8 mouse cellular contexts compared by ENCODE assay signal in the genomic region with DNA sequence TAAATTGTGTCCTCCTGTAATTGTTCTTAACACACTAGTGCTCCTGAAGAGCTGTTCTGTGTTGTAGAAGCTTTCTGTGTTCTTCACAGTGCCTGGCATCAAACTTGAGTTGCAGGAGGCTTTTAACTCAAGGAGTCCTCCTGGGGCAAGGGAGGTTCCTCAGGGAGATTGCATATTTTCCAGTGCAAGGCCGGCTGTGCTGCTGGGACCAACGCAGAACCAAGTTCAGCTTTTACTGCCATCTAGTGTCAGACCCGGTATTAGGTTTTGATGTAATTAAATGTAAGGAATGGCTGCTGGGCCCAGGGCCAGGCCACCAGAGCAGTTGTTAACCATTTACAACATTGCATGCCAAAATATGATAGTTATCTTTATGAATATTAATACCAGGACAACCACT.
DNase-seq lines count a peak whose midpoint lies in the region; ATAC-seq and TF ChIP-seq lines count a peak whose summit lies in the region.

No protein-coding gene starts in this region.

- in situ Hi-C loops in CH12.LX (cut with MboI; ENCODE audit: low pct_ligation_motif_present, low pct_unique_long_range_greater_than_20kb, low sequenced_read_pairs): loop anchor here (5.0 kb wide), 1 partner anchor 222 kb away; no protein-coding TSS in a partner anchor

- 0 out of 2 replicates have a peak, but pooled peaks have one; percentile 51 for ATAC-seq in forebrain, embryonic 15.5 days (replicated peaks)
- no peak for ATAC-seq in limb, embryonic 11.5 days (ENCODE audit: insufficient number of reproducible peaks, low FRiP score, low TSS enrichment, low read depth)
- no peak for ATAC-seq in neural tube, embryonic 11.5 days (ENCODE audit: insufficient read depth, low FRiP score, low TSS enrichment)

- H3K27me3 ChIP-seq in CH12.LX (replicated peaks): no peaks in the 10 kb centered on the region
- H3K27me3 ChIP-seq in forebrain, embryonic 15.5 days: no peaks in the 10 kb centered on the region
- no peaks in the 10 kb centered on the region for H3K27me3 ChIP-seq in kidney, adult 2 months (replicated peaks; ENCODE audit: control insufficient read depth, insufficient read depth, low read length)
- no peaks in the 10 kb centered on the region for H3K27me3 ChIP-seq in limb, embryonic 11.5 days (ENCODE audit: control insufficient read depth, insufficient read depth, low read length)
- H3K27me3 ChIP-seq in neural tube, embryonic 11.5 days (ENCODE audit: control insufficient read depth, insufficient read depth, low read length): no peaks in the 10 kb centered on the region

- 0 out of 2 replicates have a peak, but pooled peaks have one; percentile 8 for TF ChIP-seq EP300 in CH12.LX (IDR thresholded peaks at IDR 0.05; ENCODE audit: low read length)

- no peak for TF ChIP-seq POLR2A in CH12.LX (IDR thresholded peaks at IDR 0.05; ENCODE audit: low read depth, low read length)
- TF ChIP-seq POLR2A in kidney, adult 2 months (IDR thresholded peaks at IDR 0.05; ENCODE audit: low read depth, low read length): no peak

- no peak overlapping the region for H3K9ac ChIP-seq in CH12.LX (ENCODE audit: insufficient read depth, low read depth)
- no peak overlapping the region for H3K9ac ChIP-seq in forebrain, embryonic 15.5 days (replicated peaks)
- H3K9ac ChIP-seq in limb, embryonic 11.5 days (ENCODE audit: low read length): no peak overlapping the region
- no peak overlapping the region for H3K9ac ChIP-seq in neural tube, embryonic 11.5 days (ENCODE audit: low read length)

- no peaks in the 10 kb centered on the region for H3K79me2 ChIP-seq in CH12.LX (replicated peaks; ENCODE audit: control insufficient read depth, extremely low read depth, insufficient read depth, poor library complexity, severe bottlenecking)

- no peak overlapping the region for H3K4me2 ChIP-seq in CH12.LX (ENCODE audit: insufficient read depth, low read depth, poor library complexity, severe bottlenecking)
- no peak overlapping the region for H3K4me2 ChIP-seq in forebrain, embryonic 15.5 days (replicated peaks)
- no peak overlapping the region for H3K4me2 ChIP-seq in limb, embryonic 11.5 days (ENCODE audit: low read depth, severe bottlenecking)
- no peak overlapping the region for H3K4me2 ChIP-seq in neural tube, embryonic 11.5 days (ENCODE audit: low read depth)

- DNase-seq in 3134 (ENCODE audit: extremely low read depth, insufficient read length, low spot score) (peak; percentile 51), CH12.LX (ENCODE audit: extremely low read depth) (peak; percentile 70)
- DNase-seq in c-Kit-positive CD71-positive TER-119-positive erythroid progenitor cells, embryonic 14.5 days (ENCODE audit: low spot score): peak; percentile 32
- peak; percentile 83 for DNase-seq in kidney, adult 2 months
- peak; percentile 65 for DNase-seq in limb, embryonic 11.5 days (ENCODE audit: low spot score)
- peak; percentile 55 for DNase-seq in neural tube, embryonic 11.5 days (ENCODE audit: low spot score)
- peak; percentile 44 for DNase-seq in thymus, postnatal 14 days

- no peaks in the 10 kb centered on the region for H3K36me3 ChIP-seq in CH12.LX (replicated peaks in 1 of 2; ENCODE audit: control insufficient read depth in 1 of 2, insufficient read depth in 1 of 2, low read length in 1 of 2)
- H3K36me3 ChIP-seq in forebrain, embryonic 15.5 days: no peaks in the 10 kb centered on the region
- no peaks in the 10 kb centered on the region for H3K36me3 ChIP-seq in kidney, adult 2 months (ENCODE audit: control insufficient read depth, insufficient read depth, low read length)
- H3K36me3 ChIP-seq in limb, embryonic 11.5 days (ENCODE audit: control insufficient read depth, insufficient read depth, low read length): no peaks in the 10 kb centered on the region
- no peaks in the 10 kb centered on the region for H3K36me3 ChIP-seq in neural tube, embryonic 11.5 days (ENCODE audit: control insufficient read depth, insufficient read depth, low read length)

- H3K4me3 ChIP-seq in CH12.LX (replicated peaks in 1 of 3; ENCODE audit: low read depth in 2 of 3, low read length in 2 of 3, poor library complexity in 1 of 3): no peak overlapping the region
- H3K4me3 ChIP-seq in forebrain, embryonic 15.5 days: no peak overlapping the region
- H3K4me3 ChIP-seq in kidney, adult 2 months (ENCODE audit: insufficient read depth, low read depth, low read length): no peak overlapping the region
- H3K4me3 ChIP-seq in limb, embryonic 11.5 days (ENCODE audit: low read depth, low read length): no peak overlapping the region
- no peak overlapping the region for H3K4me3 ChIP-seq in neural tube, embryonic 11.5 days (ENCODE audit: low read depth, low read length)

- peak; percentile 86 for TF ChIP-seq RAD21 in CH12.LX (IDR thresholded peaks at IDR 0.05; ENCODE audit: low read depth, low read length)

- no peak overlapping the region for H3K27ac ChIP-seq in CH12.LX (ENCODE audit: insufficient read depth, low read depth)
- H3K27ac ChIP-seq in forebrain, embryonic 15.5 days (replicated peaks): no peak overlapping the region
- no peak overlapping the region for H3K27ac ChIP-seq in kidney, adult 2 months (ENCODE audit: insufficient read depth, low read depth, low read length)
- no peak overlapping the region for H3K27ac ChIP-seq in limb, embryonic 11.5 days (replicated peaks; ENCODE audit: low read depth, low read length)
- H3K27ac ChIP-seq in neural tube, embryonic 11.5 days (ENCODE audit: low read depth, low read length): no peak overlapping the region

- dilution Hi-C loops in CH12.LX (cut with MboI; ENCODE audit: extremely low pct_ligation_motif_present, extremely low pct_unique_long_range_greater_than_20kb, low sequenced_read_pairs): no loop called here

- 2% methylated on average over 3 of the region's 3 CpGs for WGBS in forebrain, embryonic 15.5 days
- WGBS in kidney, adult 2 months: 0% methylated on average over 3 of the region's 3 CpGs
- under 1% methylated on average over 3 of the region's 3 CpGs for WGBS in limb, embryonic 11.5 days
- 0% methylated on average over 3 of the region's 3 CpGs for WGBS in neural tube, embryonic 11.5 days

- H3K4me1 ChIP-seq in CH12.LX (ENCODE audit: control insufficient read depth in 1 of 2, insufficient read depth in 2 of 2): peaks cover under 1 to 20% of the 10 kb centered on the region in 2 experiments; a peak in 2 of 4 replicates
- no peaks in the 10 kb centered on the region for H3K4me1 ChIP-seq in forebrain, embryonic 15.5 days
- H3K4me1 ChIP-seq in kidney, adult 2 months (ENCODE audit: control insufficient read depth, insufficient read depth, low read length): peaks cover 21% of the 10 kb centered on the region
- H3K4me1 ChIP-seq in limb, embryonic 11.5 days (ENCODE audit: control insufficient read depth, insufficient read depth, low read length): no peaks in the 10 kb centered on the region
- H3K4me1 ChIP-seq in neural tube, embryonic 11.5 days (ENCODE audit: control insufficient read depth, insufficient read depth, low read length): no peaks in the 10 kb centered on the region

- TF ChIP-seq CTCF in CH12.LX (conservative IDR thresholded peaks at IDR 0.05 in 1 of 2, IDR thresholded peaks at IDR 0.05 in 1 of 2; ENCODE audit: low read depth in 2 of 2, low read length in 2 of 2): peak; percentile 34 to 86
- TF ChIP-seq CTCF in kidney, adult 2 months (conservative IDR thresholded peaks at IDR 0.05; ENCODE audit: insufficient read depth, insufficient read length, low read depth, low read length): peak; percentile 80

- no peaks in the 10 kb centered on the region for H3K9me3 ChIP-seq in CH12.LX (replicated peaks; ENCODE audit: low read length)
- H3K9me3 ChIP-seq in forebrain, embryonic 15.5 days: no peaks in the 10 kb centered on the region
- H3K9me3 ChIP-seq in limb, embryonic 11.5 days (ENCODE audit: control insufficient read depth, low read length): no peaks in the 10 kb centered on the region
- no peaks in the 10 kb centered on the region for H3K9me3 ChIP-seq in neural tube, embryonic 11.5 days (ENCODE audit: control insufficient read depth, low read length)

TF ChIP-seq in CH12.LX, 34 proteins besides CTCF, POLR2A, EP300 and RAD21:
- TF ChIP-seq SMC3 (IDR thresholded peaks at IDR 0.05; ENCODE audit: low read depth, low read length) (peak; percentile 88), IRF4 (IDR thresholded peaks at IDR 0.05; ENCODE audit: low read depth, low read length) (no peak), ZC3H11A (IDR thresholded peaks at IDR 0.05; ENCODE audit: low read depth, low read length) (peak; percentile 44)

Comparison
In these comparisons a context has a peak if more than half of its experiments do, and no peak if none do; other contexts are left out.
1. DNase-seq: peak in every context shown above with its lines; median percentile 83 in kidney, adult 2 months; 70 in CH12.LX; 65 in limb, embryonic 11.5 days; 55 in neural tube, embryonic 11.5 days; 51 in 3134; 44 in thymus, postnatal 14 days; 32 in c-Kit-positive CD71-positive TER-119-positive erythroid progenitor cells, embryonic 14.5 days.